Mouse (Mus musculus): Measurements from ENCODE around the gene Arhgap29.

The Arhgap29 gene

DNA sequence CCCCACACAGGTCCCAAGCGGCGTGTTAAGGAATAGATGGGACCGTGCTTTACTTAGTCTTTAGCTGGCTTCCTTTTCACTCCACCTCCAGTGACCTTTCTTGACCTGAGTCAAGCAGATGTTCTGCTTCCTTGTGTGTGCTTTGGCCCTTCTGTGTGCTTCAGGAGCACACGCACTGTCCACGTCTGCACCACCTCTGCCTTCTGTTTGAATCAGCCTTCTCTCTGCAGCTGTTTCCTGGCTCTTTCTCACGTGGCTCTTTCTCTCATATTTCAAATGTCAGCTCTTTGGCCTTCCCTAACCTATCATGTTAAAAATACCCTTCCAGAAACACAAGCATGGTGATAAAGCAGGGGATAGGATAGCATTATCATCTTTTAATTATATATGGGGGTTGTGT is 49.2 kb downstream of the Arhgap29 start:
- in situ Hi-C loops (cut with MboI, MseI), result no loop called here

DNA sequence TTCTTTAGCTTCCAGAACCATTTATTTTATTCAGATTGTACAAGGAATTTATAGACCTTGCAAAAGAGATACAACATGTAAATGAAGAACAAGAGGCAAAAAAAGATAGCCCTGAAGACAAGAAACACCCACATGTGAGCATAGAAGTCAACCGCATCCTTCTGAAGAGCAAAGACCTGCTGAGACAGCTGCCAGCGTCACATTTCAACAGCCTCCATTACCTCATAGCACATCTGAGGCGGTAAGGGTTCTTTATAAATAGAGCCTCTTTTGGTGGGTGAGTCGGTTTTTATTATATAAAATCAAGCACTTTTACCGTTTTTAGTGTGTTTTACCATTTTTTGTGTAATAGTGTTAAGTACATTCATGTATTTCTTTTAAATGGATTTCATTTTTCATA is 57.5 kb downstream of the Arhgap29 start:
- in situ Hi-C loops (cut with MboI, MseI), result no loop called here

DNA sequence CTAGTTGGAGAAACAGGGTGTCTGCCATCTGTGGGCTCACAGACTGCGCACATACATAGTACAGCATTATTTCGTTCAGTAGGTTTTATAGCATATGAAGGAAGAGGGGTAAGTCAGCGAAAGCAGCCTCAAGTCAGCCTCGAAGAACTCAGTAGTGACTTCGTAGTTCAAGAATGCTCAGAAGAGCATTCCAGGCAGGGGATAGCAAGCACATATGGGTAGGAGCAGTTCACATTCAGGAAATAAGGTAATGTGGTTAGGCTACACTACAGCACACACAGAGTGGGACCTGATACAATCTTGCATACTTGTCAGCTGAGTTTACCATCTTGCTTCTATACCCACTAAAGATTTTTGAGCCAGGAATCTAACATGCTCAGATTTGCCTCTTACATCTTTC is 58.0 kb downstream of the Arhgap29 start:
- in situ Hi-C loops (cut with MboI, MseI), result no loop called here

DNA sequence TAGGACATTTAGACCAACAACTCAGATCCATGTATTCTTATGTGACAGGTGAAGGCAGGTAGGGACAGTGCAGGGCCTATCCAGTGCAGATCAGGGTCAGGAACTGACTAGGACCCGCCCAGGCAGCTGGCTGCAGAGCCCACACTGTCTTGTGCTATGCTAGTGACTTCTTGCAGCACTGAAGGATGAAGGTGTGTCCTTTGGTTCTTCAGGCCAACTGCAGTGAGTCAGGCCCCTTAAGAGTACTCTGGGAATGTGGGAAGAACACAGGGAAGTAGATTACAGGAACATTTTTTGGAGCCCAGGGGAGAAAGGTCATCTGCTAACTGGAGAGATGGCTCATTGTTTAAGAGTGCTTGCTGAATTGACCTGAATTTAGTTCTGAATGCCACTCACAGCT is 60.1 kb downstream of the Arhgap29 start:
- in situ Hi-C loops (cut with MboI, MseI), result no loop called here

DNA sequence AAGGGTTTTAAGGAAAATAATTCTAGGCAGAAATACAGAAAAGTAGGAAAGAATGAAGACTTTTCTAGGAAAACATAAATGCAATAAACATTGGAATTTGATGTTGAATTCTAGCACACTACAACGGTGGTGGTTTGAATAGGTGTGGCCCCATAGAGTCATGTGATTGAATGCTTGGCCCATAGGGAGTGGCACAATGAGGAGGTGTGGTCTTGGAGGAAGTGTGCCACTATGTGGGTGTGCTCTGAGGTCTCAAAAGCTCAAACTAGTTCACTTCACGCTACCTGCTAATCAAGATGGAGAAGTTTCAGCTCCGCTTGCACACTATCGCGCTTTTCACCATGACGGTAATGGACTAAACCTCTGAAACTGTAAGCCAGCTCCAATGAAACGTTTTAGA is 66.1 kb downstream of the Arhgap29 start:
- in situ Hi-C loops (cut with MboI, MseI), result no loop called here

DNA sequence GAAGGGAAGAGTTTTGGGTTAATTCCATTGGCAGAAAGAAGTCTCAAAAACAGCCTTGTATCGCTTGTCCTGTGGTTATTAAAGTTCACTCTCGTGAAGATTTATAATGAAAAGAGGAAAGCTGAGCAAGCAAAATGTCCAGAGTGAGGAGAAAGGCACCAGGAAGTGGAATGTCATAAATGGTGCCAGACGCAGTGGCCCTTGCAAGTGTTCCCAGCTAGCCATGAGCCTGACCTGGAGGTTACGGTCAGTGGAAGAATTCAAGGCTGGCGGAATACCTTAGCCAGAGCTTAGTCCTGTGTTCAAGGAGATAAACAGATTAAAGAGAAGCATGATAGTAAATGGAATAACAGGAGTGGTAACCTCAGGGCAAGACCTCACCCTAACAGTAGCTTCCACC is 66.8 kb downstream of the Arhgap29 start:
- in situ Hi-C loops (cut with MboI, MseI), result no loop called here

DNA sequence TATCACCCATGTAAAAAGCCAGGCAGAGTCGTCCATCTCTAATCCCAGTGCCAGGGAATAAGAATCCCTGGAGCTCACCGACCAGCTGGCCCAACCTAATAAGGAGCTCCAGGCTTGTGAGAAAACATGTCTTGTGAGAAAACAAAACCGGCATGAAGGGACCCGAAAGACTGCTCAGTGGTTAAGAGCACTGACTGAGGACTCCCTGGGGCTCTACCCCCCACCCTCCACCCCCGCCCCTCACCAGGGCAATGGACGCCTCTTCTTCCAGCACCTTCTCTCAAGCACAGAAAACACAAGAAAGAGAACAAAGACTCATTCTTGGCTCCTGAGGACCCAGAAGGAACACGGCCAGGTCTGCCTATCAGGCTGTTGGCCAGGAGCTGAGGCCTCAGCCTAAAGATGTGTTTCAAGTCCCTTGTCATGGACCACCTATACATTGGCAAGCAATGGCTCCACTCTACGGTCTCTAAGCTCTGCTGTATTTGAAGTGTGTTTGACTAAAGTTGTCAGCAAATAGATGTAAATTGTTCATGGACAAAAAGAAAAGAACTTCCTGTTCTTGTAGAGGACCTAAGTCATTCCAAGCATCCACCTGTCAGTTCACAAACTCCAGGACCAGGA is 68.8 kb downstream of the Arhgap29 start:
- in situ Hi-C loops (cut with MboI, MseI), result no loop called here

DNA sequence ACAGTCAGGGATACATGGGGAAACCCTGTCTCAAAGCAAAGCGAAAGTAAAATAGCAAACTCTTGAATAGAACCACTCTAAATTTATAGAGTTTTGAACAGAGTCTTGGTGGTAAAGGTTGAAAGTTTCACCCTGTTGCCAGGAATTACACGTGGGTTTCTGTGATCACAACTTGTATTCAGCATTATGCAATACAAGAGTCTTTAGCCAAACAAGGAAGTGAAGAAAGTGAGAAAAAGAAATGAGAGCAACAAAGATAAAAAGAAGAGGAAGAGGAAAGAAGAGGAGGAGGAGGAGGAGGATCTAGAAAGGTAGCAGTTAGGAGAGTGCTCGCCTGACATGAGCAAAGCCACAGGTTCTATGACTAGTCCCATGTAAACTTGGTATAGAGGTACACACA is 70.0 kb downstream of the Arhgap29 start:
- in situ Hi-C loops (cut with MboI, MseI), result no loop called here

DNA sequence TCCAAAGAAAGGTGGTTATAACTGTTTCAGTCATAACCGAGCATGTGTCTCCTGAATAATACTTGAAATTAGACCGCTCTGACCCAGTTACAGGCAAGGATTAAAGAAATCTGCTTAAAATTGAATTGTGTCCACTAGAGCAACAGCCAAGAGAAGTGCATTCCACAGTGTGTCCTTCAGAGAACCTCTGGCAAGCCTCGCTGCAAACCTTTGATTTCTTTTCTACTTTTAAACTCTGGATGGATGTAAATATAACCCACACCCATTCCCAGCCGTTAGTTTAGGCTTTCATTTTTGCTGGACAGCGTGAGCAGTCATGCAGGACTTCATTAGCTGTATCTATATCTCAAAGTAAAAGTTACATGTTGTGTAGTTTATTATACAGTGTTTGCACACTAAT is 74.3 kb downstream of the Arhgap29 start:
- in situ Hi-C loops (cut with MboI, MseI), result no loop called here

DNA sequence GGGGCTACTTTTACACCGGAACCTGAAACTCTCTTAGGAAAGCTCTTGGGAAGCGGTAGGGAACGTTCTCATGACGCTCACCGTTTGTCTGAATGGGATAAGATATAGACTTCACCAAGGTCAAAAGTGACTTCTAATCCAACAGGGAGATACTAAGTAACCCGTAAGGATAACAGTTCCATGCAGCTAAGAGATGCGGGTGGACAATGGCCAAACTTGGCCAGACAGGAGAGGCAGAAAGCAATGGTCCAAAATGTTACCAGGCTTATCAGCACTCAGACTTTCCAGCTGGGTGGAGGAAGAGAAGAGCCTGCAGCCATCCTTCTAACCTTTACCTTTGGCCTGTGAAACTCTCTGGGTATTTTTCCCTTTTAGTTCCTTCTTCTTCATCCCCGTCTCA is 75.4 kb downstream of the Arhgap29 start:
- in situ Hi-C loops (cut with MboI, MseI), result no loop called here

DNA sequence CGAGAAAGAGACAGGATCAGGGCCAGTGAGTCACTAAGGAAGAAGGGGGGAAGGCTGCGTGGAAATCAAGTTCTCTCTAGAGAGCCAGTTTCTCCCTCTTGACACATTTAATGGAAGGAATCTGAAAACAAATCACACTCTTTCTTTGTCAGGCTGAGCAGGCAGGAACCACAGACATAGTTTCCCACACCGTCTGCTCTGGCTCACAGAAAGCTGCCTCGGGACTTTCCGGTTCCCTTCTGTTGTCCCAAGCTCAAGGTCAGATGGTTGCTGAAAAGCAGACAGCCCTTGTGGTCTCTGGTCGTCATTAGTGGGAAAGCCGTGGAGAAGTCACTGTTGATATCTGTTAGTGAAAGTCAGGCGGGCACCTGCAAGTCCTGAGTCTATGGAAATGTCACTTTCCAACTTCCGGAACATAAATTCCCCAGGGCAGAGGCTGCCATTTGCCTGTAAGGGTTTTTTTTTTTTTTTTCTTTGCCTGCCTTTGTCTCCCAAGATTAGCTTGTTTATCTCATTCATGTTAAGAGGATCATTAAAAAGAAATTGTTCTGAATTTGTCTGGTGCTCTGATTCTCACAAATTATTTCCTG is 81.0 kb downstream of the Arhgap29 start:
- in situ Hi-C loops (cut with MboI, MseI), result no loop called here

DNA sequence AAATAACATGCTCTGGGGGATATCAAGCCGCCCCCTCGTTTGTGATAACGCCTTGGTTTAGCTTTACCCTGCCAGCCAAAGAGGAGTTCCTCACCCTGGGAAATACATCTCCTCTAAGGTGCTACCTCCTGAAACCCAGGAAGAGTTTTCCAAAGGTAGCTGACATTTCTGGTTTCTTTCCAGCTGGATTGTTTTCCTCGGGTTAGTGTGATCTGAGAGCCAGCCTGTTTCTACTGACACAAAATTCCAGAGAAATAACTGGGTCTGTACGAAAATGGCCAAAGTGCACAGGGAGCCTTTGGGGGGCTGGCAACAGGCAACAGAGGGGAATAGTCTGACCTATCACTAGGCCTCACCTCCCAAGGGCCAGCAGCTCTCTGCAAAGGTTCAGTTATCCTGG is 81.9 kb downstream of the Arhgap29 start:
- in situ Hi-C loops (cut with MboI, MseI), result no loop called here

DNA sequence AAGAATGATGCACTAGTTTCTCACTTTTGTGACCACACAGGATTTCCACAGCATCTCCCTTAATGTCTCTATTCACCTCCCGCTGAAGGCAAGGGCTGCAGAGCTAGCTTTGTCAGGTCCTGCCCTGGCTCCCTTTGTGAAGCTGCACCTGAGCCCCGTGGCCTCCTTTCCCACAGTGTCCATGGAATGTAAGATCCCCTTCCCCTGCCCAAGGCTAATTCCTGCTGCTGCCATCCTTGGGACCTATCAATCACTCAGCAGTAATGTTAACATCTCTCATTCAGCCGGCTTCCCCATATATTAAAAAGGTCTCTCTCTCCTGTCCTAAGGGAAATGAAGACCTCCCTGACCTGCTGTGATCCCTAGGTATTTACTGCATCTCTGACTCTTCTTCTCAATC is 82.8 kb downstream of the Arhgap29 start:
- in situ Hi-C loops (cut with MboI, MseI), result no loop called here

DNA sequence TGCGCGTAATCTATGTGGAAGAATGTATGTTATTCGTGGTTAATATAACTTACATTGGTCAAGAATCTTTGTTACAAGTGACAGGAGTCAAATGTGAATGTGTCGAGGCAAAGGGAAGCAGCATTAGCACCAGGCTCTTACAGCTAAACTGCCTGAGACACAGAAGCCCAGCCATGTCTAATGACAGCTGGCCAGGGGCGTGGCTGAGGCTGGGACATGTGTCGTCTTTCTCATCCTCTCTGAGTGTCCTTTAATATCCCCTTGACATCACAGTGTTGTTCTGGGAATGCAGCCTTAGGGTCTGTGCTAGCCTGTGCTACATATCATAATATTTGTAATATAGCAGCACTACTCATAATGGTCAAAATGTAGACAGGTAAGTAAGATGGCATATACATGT is 88.2 kb downstream of the Arhgap29 start:
- in situ Hi-C loops (cut with MboI, MseI), result no loop called here

DNA sequence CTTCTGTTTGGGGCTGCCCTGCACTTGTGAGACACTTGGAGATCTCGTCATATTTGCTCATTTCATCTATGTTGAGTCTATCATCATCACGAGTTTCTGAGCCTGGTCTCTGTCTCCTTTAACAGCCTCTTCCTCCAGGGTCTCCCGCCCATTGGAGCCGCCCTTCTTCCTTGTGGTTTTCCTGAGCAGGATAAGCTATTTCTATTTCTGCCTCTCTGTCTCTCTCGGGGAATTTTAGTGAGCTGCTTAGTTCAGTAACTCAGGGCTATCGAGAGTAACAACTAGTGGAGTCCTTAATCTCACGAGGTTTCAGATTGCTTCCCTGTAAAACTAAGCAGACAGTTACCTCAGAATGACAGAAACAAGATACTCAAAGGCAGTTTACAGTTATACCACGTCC is 90.8 kb downstream of the Arhgap29 start:
- in situ Hi-C loops (cut with MboI, MseI), result no loop called here

DNA sequence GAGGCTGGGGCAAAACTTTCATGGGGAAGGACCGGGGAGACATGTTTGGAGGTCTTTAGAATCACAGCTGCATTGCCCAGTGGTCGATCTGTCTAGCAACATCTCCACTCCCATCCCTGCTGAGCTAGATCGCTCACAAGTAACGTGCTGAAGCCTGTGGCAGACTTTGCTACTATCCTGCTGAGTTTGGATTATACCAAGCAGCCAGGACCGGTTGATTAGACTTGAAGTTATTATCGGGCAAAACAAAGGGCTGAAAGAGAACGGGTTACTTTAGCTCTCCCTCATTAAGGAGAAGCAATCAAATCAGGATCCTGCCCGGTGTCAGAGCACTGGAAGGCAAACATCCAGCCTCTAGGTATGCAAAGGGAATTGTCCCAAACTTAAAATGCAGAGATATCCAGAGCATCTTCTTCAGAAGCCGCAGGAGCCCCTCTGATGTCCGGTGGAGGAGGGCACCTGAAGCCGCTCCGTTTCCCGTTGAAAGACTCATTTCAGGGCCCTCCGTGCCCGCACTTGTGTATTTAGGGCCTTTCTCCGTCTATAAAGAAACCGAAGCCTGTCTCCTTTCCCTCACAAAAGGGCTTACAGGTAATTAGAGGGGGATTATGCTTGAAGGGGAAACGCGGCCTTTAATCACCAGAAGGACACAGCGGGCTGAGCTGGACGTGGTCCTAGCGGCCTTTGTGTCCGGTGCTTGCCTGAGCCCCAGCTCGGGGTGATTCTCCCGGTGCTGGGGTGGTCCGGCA is 91.6 kb downstream of the Arhgap29 start, which contains the start of gene Abca4:
TSS of gene Abca4 (plus strand) at position 645 of the 749 bp plus-strand sequence.
- in situ Hi-C loops (cut with MboI, MseI), result no loop called here

DNA sequence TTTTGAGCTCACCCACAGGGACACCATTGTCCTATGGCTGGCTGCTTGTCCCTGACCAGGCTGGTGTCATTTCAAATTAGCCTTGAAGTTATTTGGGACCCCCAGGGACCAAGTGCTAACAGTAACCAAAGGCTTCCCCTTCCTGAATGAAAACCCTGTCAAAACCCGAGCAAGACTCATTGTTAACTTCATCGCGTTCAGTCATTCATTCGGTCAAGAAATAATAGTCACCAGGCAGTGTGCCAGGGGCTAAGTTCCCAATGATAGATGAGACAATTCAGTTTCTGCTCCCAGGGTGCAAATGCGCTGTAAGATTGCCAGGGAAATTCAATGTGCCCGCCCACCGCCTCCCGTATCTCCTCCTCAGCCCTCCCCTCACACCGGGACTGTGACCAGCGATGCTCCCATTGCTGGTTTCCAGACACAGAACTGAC is 93.9 kb downstream of the Arhgap29 start:
- in situ Hi-C loops (cut with MboI, MseI), result no loop called here

DNA sequence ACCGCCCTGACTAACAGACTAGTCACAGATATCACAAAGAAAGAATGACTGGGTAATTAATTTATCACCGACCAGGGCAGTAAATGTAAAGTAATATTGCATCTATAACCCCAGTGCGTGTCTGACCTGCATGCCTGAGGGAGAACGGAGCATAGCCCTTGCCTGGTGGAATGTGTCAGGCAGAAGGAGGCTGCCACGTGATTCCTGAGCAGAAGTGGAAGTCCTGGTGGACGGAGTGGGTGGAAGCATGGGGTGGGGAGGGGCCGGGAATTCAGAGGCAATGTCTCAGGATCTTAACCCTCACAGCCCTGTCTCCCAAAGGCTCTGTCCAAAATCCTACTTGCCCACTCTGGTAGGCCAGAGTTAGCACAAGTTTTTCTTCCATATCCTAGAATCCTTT is 95.1 kb downstream of the Arhgap29 start:
- in situ Hi-C loops (cut with MboI, MseI), result no loop called here

DNA sequence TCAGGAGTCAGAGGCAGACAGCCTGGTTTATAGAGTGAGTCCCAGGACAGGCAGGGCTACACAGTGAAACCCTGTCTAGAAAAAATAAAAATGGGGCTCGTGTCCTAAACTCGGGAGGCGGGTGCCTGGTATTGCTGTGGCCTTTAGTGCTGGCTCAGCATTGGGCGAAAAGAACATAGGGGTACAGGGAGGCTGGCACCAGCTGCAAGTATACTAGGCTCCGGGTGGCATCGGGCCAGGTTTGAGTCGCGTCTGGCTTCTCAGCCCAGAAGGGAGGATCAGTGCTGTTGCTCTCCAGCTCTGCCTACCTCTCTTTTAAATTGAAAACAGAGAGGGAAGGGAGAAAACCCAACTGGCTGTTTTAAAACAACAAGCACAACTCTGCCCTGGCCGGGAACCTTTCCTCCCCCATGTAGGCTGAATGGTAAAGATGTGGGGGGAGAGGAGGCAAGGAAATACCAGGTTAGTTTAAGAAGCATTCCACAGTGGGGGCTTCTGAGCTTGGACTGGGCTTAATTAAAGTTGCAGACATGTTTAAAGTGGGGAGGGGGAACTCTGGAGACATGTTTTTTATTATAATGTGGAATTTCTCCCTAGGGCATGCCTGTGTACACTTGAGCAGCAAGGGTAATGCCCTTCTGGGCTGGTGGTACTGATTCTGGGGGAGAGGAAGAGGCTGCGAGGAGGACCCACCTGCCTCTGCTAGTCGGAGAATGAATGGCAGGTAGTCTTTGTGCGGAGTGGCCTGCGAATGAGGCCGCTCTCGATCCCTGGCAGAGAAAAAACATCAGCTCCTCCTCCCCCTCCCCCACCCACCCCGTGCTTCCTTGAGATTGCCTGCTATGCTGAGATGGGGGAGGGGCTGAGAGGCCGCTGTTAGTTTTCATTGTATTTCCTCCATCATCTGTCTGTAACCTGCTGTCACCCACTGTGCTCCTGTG is 95.8 kb downstream of the Arhgap29 start:
- in situ Hi-C loops (cut with MboI, MseI), result no loop called here

DNA sequence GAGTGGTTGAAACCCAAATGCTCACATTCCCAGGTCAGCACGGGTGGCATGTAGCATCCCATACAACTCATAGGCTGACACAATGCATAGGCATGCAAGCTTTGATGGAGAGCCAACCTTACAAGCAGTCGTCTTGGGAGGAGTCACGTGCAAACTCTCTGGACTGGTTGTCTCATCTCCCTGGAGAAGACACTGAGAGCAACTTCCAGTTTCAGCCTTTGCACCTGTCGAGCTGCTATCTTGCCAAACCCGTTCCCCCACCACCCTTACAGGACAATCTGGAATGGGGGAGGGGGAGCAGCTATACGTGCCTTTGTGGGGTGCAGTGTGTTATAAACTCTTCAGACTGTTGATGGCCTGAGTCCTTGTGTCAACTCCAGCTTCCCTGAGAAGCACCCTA is 96.8 kb downstream of the Arhgap29 start:
- in situ Hi-C loops (cut with MboI, MseI), result no loop called here

DNA sequence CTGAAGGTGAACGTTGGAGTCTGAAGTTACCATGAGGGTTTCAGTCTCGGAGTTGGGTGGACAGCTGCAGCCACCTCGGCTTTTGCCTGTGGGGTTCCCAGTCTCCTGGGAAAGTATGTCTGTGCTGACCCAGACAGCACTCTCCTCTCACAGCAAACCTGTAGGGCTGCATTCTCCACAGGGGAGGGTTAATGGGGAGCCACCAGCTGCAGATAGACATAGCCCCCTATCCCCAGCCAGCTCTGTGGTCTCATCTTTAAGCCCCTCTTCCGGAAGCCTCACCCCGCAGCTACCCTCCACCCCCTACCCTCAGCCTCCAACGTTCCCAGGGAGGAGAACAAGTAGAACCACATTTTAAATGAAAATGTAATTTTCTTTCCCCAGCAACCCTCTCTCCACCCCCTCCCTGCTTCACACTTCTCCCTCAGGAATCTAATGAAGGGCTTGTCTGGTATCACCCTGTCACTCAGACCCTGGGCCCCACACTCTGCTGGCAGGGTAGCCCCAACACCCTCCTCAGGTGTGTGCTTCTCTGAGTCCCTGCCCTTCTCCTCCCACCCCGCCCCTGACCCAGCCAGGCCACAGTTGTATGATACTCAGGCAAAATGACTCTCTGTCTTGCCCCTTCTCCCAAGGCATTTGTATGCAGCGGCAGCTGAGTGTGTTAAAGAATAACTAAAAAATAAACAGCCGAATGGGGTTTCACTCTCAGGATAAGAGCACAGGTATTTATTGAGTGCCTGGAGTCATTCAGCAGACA is 106.3 kb downstream of the Arhgap29 start:
- in situ Hi-C loops (cut with MboI, MseI), result no loop called here

Measured in regulatory T cell (primary cell).